Mouse (Mus musculus): ENCODE results near the gene Olfr1413.
A peak's percentile ranks its signal among the peaks of the same experiment; 100 is the strongest.

Gene Olfr1413

DNA sequence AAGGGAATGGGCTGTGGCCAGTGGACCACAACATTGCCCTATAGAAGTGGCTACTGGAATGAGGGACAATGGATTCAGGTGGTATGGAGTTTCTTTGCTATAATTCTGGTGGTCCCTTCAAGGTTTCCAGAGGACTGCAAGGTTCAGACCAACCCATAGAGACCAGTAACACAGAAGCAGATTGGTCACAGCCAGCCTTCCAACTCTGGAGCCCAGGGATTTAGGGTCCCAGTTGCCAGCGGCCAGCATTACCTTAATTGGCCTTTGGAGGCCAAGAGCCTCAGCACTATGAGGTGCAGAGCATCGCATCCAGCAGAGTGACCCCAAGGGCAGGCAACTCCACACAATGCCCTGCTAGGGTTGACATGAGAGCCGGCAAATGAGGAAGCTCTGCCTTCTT is at the start of gene Olfr1413:
Gene Olfr1413, plus strand, starts transcription at position 301 of the 400 bp plus-strand sequence.
- no peak for DNase-seq (ENCODE audit: low spot score in 2 of 2)

DNA sequence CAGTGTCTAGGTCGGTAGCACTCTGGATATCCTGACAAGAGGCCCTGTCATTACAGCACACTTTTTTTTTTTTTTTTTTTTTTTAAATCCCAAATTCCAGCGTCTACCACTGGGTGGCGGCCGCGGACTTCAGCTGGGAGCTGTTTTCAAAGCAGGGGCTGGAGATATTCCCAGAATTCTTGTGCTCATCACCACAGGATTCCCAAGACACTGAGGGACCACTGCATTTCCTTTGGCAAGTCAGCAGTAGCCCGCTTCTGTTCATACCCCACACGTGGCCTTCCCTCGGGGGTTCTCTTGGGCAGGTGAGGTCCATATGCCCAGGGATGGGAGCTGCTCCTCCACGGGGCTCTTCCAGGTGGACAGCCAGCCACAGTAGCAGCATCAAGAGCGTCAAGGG is 49.7 kb upstream of the Olfr1413 start:
- no peak for DNase-seq (ENCODE audit: low spot score in 2 of 2)

DNA sequence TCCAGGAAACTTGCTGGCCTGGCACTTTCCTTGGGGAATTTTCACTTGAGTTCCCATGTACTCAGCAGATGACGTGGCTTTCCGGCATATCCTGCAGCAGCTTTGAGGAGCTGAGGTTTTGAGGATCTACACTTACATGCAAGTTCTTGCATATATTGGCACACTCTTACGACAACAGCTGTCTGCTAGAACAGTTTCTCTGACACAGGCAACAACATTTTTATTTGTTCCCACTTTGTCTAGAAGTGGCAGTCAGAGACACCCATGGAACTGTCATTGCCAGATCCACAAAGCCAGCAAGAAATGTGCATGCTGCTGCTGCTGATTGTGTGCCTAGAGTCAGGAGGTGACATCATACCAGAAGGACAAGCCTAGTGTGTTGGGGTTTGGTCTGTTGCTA is 47.4 kb upstream of the Olfr1413 start:
- DNase-seq (ENCODE audit: low spot score in 2 of 2): no peak

DNA sequence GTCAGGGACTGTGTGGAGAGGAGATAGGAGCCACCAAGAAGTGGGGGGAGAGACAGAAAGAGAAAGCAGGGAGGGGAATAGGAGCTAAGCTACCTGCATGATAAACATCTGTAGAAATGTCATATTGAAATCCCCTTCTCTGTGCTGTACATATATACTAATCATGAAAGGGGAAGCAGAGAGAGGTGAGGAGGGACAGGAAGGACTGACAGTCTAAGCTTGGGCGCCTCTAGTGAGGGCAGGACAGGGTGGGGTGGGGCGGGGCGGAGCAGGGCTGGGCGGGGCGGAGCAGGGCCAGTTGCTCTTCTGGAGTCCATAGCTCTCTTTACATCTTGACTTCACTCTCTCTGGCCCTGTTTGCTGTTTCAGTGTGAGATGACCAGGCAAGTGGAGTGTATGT is 34.1 kb upstream of the Olfr1413 start:
- DNase-seq (ENCODE audit: low spot score in 2 of 2): no peak

DNA sequence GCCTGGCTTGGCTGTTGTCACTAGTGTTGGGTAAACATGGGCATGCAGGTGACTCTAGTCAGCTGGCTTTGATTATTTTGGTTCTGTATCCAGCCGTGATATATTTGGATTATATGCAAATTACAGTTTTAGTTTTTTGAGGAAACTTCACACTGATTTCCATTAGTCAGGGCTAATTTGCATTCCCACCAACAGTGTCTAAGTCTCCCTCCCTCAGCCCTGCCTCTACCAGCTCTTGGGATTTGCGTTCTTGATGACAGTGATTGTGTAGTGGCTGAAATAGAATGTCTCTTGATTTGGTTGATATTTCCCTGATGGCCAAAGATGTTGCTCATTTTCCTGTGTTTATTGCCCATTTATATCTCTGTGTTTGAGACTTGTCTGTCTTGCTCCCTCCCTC is 32.1 kb upstream of the Olfr1413 start:
- no peak for DNase-seq (ENCODE audit: low spot score in 2 of 2)

DNA sequence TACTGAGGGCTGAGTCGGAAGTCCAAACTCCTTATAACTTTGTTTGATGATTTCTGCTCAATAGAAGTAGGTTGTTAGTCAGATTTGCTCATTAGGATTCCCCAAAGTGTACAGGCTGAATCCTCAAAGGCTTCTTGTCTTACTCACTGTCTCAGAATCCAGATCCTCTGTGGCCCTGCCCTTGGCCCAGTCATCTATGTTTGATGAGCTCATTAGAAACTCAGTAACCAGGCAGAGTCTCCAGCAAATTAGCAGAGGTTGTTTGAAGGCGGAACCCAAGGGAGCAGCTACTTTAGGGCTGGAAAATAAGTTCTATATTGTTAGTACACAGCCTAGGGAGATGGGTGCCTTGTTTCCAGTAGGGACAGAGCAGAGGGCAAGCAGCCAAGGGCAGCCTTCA is 25.2 kb upstream of the Olfr1413 start:
- DNase-seq (ENCODE audit: low spot score in 2 of 2): no peak

DNA sequence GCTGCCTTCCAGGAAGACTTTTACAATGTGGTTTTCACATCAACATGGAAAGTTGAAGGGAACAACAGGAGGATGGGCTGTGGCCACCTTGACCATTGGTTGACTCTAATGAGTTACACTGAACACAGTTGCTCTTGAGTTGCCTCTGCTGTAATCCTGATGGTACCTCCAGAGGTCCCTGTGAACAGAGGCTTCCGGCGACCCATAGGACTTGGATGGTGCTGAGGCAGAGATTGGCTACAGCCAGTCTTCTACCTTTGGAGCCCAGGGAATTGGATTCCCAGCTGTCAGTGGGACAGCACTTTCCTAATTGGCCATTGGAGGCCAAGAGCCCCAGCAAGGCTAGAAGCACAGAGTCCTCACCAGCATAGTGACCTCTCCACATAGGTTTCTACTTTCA is 14.4 kb downstream of the Olfr1413 start, which contains the start of gene Olfr1412:
Gene Olfr1412, plus strand, starts transcription at position 301 of the 400 bp plus-strand sequence.
- DNase-seq (ENCODE audit: low spot score in 2 of 2): no peak

DNA sequence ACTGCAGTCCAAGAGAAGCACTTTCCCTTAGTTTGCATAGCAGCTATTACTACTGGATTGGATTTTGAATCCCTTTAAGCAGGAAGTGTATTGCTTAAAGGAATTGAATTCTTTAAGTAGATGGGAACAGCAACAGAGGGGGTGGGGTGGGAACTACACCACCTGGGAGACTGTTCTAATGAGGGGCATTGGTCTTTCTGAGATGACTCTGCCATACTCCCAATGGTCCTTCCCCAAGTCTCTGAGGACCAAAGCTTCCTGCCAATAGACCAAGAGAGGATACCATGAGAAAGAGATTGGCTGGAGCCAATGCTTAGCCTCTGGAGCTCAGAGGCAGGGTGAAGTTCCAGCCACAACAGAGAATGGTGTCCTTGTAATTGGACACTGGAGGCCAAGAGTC is 23.0 kb downstream of the Olfr1413 start, which contains the start of gene Olfr1411:
Gene Olfr1411, plus strand, starts transcription at position 301 of the 400 bp plus-strand sequence.
- DNase-seq (ENCODE audit: low spot score in 2 of 2): no peak

DNA sequence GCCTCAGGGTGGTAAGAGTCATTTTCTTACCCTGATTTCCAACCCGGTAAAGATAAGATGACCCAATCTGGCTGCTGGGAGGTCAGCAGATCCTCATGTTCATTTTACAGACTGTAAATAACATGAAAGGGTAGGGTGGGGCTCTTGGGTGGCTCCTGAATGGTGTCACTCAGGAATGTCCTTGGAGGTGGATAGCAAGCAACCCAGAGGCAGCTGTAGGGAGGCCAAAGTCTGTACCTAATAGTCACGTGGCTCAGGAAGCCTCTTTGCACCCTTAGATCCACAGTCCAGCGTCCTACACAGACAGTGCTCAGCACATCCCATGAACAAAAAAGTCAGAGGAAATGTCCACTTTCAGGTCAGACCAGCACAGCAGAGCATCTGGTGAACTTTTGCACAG is 24.9 kb downstream of the Olfr1413 start:
- no peak for DNase-seq (ENCODE audit: low spot score in 2 of 2)

DNA sequence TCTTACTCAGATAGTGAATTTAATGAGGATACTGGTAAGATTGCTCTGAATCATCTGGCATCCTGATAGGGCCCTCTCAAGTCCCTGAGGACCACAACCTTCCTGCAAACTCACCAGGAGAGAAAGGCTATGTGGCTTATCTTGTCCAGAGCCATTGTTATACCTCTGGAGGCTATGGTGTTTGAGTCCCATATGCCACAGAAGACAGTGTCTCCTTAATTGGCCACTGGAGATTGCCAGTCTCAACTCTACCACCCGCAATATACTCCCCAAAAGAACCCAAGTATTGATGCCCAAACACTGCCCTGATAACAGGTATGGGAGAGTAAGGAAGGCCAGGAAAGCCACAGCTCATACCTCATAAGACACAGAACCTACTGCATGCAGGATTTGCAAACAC is 34.4 kb downstream of the Olfr1413 start, which contains the start of gene Olfr1410:
Gene Olfr1410, plus strand, starts transcription at position 301 of the 400 bp plus-strand sequence.
- DNase-seq (ENCODE audit: low spot score in 2 of 2): no peak

DNA sequence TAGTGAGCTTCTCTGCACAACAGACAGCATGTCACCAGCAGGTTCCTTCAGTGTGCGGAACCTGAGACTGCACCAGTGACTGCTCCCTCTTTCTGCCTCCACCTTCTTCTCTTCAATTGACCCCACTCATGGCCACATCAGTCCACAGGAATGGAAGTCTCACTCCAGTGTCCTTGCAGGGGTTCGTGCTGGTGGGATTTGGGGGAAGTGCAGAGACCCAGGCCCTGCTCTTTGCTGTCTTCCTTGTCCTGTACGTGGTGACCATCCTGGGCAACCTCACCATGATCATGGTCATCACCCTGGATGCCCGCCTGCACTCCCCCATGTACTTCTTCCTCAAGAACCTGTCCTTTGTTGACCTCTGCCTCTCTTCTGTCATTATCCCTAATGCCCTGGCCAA is 36.6 kb downstream of the Olfr1413 start:
- DNase-seq (ENCODE audit: low spot score in 2 of 2): no peak

DNA sequence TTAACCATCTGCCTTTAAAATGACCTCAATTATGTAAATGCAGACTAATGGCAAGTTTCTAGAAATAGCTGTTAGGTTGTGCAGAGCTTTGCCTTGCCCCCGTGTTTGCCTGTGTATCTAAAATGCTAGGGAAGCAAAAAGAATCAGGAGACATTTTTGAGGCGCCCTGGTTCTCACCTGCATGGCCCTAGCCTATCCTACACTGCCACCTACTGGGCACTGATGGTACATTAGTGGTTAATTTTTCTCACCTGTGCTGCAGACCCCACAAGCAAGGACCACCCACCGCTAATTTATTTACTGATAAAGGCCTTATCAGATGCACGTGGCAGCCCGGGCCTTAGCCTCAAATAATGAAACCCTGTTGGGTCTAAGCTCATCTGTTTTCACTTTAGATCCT is 39.9 kb downstream of the Olfr1413 start:
- DNase-seq (ENCODE audit: low spot score in 2 of 2): peak; percentile 5 to 17

DNA sequence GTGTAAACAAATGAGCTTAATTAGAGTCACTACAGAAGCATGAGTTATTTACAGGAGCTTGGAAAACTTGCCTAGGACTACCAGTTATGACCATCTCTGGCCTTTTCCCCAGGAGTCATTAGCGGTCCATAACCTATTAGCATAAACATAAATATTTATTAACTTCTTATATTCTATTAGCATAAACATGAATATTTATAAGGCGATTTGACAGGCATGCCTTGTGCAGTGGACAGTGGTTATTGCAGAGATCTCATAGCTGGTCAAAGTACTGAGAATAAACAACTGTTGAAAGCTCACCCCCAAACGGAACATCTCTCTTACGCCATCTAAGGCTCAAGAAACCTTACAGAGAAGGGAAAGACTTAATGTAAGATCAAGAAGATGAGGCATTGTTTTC is 42.1 kb downstream of the Olfr1413 start:
- DNase-seq (ENCODE audit: low spot score in 2 of 2): no peak

DNA sequence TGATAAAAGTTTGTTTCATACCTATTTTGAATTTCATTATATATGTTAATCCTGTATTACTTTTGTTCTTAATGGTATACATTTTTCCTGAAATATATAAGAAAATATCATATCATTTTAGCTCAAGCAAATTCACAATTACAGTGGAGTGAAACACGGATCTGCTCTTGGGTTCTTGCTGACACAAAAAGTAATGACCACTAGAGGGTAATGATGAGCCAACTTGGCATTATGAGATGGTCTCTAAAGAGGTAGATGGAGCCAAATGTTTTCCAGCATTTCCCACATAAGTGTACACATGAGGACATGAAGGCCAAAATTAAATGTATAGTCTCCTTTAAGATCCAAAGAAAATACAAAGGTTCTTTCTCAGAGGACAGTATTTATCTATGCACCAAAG is 43.4 kb downstream of the Olfr1413 start:
- DNase-seq (ENCODE audit: low spot score in 2 of 2): no peak

DNA sequence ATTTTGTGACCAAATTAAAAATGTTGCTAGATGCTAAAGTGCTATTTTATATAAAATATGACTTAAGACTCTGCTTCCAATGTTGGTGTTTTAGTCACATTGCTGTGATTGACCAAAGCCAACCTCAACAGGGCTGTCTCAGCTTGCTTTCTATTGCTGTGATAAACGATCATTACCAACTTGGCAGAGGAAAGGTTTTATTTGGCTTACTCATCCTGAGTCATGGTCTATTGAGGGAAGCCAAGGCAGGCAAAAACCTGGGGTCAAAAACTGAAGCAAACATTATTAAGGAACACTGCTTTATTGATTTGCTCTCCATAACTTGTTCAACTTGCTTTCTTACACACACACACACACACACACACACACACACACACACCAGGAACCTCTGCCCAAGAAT is 44.9 kb downstream of the Olfr1413 start:
- no peak for DNase-seq (ENCODE audit: low spot score in 2 of 2)

DNA sequence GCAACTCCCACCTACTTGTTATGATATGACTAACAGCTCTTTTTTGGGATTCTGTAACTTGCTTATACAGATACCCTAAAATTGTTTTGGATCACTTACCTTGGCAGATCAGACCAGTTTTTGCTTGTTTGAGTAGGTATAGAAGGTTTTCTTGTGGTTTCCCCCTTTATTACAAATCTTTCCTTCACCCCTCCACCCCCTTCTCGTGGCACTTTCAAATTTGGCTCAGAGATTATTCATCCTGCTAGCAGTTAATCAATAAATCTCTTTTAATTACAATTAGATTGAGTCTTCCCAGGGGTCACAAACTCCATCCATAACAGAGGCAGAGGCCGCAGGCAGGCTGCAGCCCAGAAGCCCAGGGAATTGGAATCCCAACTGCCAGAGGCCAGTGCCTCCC is 46.4 kb downstream of the Olfr1413 start, which contains the start of gene Olfr12:
Gene Olfr12, plus strand, starts transcription at position 301 of the 400 bp plus-strand sequence.
- no peak for DNase-seq (ENCODE audit: low spot score in 2 of 2)

DNA sequence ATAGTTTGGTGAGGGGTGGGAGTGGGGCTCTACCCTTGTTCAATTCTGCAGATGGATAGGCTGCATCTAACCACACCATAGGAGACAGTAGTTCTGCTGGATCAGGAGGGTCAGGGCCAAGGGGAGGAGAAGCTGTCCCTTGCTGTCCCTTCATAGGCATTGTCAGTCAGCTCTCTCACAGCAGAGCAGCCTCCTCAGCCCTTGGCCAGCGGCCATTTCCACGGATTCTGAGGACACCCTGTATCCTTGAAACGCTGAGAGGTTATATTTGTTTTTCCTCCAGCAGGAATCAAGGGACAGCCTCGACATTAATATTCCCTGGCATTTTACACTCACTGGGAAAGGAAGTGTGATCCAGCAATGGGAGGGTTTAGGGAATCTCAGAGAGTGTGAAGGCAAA is 47.2 kb downstream of the Olfr1413 start:
- DNase-seq (ENCODE audit: low spot score in 2 of 2): no peak

All from heart, adult 9 months (tissue).